Mouse (Mus musculus) erythroblast, embryonic 14.5 days (primary cell): ENCODE data around the gene Gja4. TPM values are rescaled to one million over a fixed set of nuclear protein-coding genes. Genes with fewer than 3 reads are reported as not detected.

Experiments
- H3K27me3 ChIP-seq: 2 replicates; pipeline ENCODE4 v1.6.1; 2012; ENCODE audit warnings: inconsistent platforms; ENCODE audit not compliant: control insufficient read depth
- H3K36me3 ChIP-seq: 2 replicates; pipeline ENCODE4 v1.6.1; 2012; ENCODE audit warnings: mild to moderate bottlenecking, inconsistent platforms; ENCODE audit not compliant: control insufficient read depth
- H3K4me1 ChIP-seq: 2 replicates; pipeline ENCODE4 v1.6.1; 2012; ENCODE audit warnings: inconsistent platforms; ENCODE audit not compliant: control insufficient read depth
- H3K4me3 ChIP-seq: replicated peaks from 2 replicates; pipeline ENCODE3; 2012; ENCODE audit warnings: moderate library complexity, mild to moderate bottlenecking, inconsistent platforms
- H3K9me3 ChIP-seq: 2 replicates; pipeline ENCODE4 v1.6.1; 2012; ENCODE audit warnings: low read length, inconsistent platforms, mixed read lengths; ENCODE audit not compliant: control insufficient read depth
- GATA1 ChIP-seq: IDR thresholded peaks from 2 replicates; pipeline ENCODE4 v1.6.1; 2012; ENCODE audit warnings: low read length, inconsistent platforms, mixed read lengths
- TAL1 ChIP-seq: IDR thresholded peaks from 3 replicates; pipeline ENCODE4 v1.6.1; 2012; ENCODE audit warnings: low read length, inconsistent platforms, mixed read lengths
- polyA plus RNA-seq: library from polyadenylated mRNA; stranded (reverse); fragments of >175 nt; gene quantifications from 2 replicates; pipeline ENCODE4 v1.2.3, GENCODE M21; 2012

Gene Gja4
- polyA plus RNA-seq, 1 experiment, result not detected

GRCm38 (mm10) chr4:127311561-127311960, 2.3 kb downstream of the Gja4 start:
- H3K4me3 ChIP-seq, result no peak overlapping the region
- H3K36me3 ChIP-seq, result no peaks in the 10 kb centered on the region
- H3K4me1 ChIP-seq, result peaks cover 3% of the 10 kb centered on the region
- H3K27me3 ChIP-seq, result peaks cover 24% of the 10 kb centered on the region
- no peaks in the 10 kb centered on the region for H3K9me3 ChIP-seq
- no peak for TF ChIP-seq TAL1
- TF ChIP-seq GATA1, result no peak

GRCm38 (mm10) chr4:127306915-127307314, 6.9 kb downstream of the Gja4 start:
- H3K4me3 ChIP-seq, result no peak overlapping the region
- H3K27me3 ChIP-seq, result peaks cover 4% of the 10 kb centered on the region
- no peak for TF ChIP-seq GATA1
- no peak for TF ChIP-seq TAL1
- H3K36me3 ChIP-seq, result no peaks in the 10 kb centered on the region
- no peaks in the 10 kb centered on the region for H3K9me3 ChIP-seq
- H3K4me1 ChIP-seq, result no peaks in the 10 kb centered on the region; the same call in 1 of the 2 replicates

- Histone ChIP-seq H3K9me3 (no peaks in the 10 kb centered on the region), H3K36me3 (no peaks in the 10 kb centered on the region), H3K4me1 (no peaks in the 10 kb centered on the region), H3K27me3 (no peaks in the 10 kb centered on the region), H3K4me3 (no peak overlapping the region)
- no peak for TF ChIP-seq GATA1
- TF ChIP-seq TAL1, result no peak
These were observed 10.0 kb downstream of the Gja4 start for GRCm38 (mm10) chr4:127303796-127304195.

- H3K27me3 ChIP-seq, result no peaks in the 10 kb centered on the region
- H3K4me3 ChIP-seq, result no peak overlapping the region
- H3K9me3 ChIP-seq, result no peaks in the 10 kb centered on the region
- H3K4me1 ChIP-seq, result no peaks in the 10 kb centered on the region
- H3K36me3 ChIP-seq, result no peaks in the 10 kb centered on the region
- no peak for TF ChIP-seq GATA1
- no peak for TF ChIP-seq TAL1
These were observed 13.3 kb downstream of the Gja4 start for GRCm38 (mm10) chr4:127300503-127300902.

GRCm38 (mm10) chr4:127292631-127293030, 21.2 kb downstream of the Gja4 start:
- no peak for TF ChIP-seq GATA1
- TF ChIP-seq TAL1, result no peak
- Histone ChIP-seq H3K4me3 (no peak overlapping the region), H3K9me3 (no peaks in the 10 kb centered on the region), H3K27me3 (no peaks in the 10 kb centered on the region), H3K36me3 (no peaks in the 10 kb centered on the region), H3K4me1 (no peaks in the 10 kb centered on the region)

- Histone ChIP-seq H3K27me3 (no peaks in the 10 kb centered on the region), H3K4me3 (no peak overlapping the region), H3K36me3 (no peaks in the 10 kb centered on the region), H3K9me3 (no peaks in the 10 kb centered on the region), H3K4me1 (no peaks in the 10 kb centered on the region)
- no peak for TF ChIP-seq TAL1
These were observed 24.7 kb downstream of the Gja4 start for GRCm38 (mm10) chr4:127289039-127289548.

GRCm38 (mm10) chr4:127286907-127287306, 26.9 kb downstream of the Gja4 start:
- Histone ChIP-seq H3K27me3 (no peaks in the 10 kb centered on the region), H3K4me3 (no peak overlapping the region), H3K9me3 (no peaks in the 10 kb centered on the region), H3K4me1 (no peaks in the 10 kb centered on the region), H3K36me3 (no peaks in the 10 kb centered on the region)
- TF ChIP-seq GATA1 (no peak), TAL1 (no peak)

- no peaks in the 10 kb centered on the region for H3K9me3 ChIP-seq
- TF ChIP-seq TAL1 (no peak), GATA1 (no peak)
- H3K36me3 ChIP-seq, result no peaks in the 10 kb centered on the region
- H3K27me3 ChIP-seq, result no peaks in the 10 kb centered on the region
- no peaks in the 10 kb centered on the region for H3K4me1 ChIP-seq
- H3K4me3 ChIP-seq, result no peak overlapping the region
These were observed 34.6 kb downstream of the Gja4 start for GRCm38 (mm10) chr4:127279241-127279640.

GRCm38 (mm10) chr4:127278451-127279001, 35.3 kb downstream of the Gja4 start:
- H3K36me3 ChIP-seq, result no peaks in the 10 kb centered on the region
- no peaks in the 10 kb centered on the region for H3K9me3 ChIP-seq
- H3K4me1 ChIP-seq, result no peaks in the 10 kb centered on the region
- no peak overlapping the region for H3K4me3 ChIP-seq
- TF ChIP-seq GATA1 (no peak), TAL1 (no peak)
- H3K27me3 ChIP-seq, result no peaks in the 10 kb centered on the region

- TF ChIP-seq TAL1 (no peak), GATA1 (no peak)
These were observed 49.7 kb downstream of the Gja4 start for GRCm38 (mm10) chr4:127264183-127264554.

More at GRCm38 (mm10) chr4:127264183-127264554, 49.7 kb downstream of the Gja4 start:
- Histone ChIP-seq H3K9me3 (no peaks in the 10 kb centered on the region), H3K36me3 (no peaks in the 10 kb centered on the region), H3K27me3 (no peaks in the 10 kb centered on the region), H3K4me1 (no peaks in the 10 kb centered on the region), H3K4me3 (no peak overlapping the region)
